Mouse (Mus musculus) forebrain, embryonic 13.5 days (tissue): Measurements from ENCODE around the gene Cacng4. TPM values are rescaled to one million over a fixed set of nuclear protein-coding genes. Genes with fewer than 3 reads are reported as not detected.

Source experiments
- ATAC-seq: fragments of 200-750 bp; cut with Nextera tagmentation; 2 replicates; pipeline ENCODE4 v1.8.0; 2017
- H3K27ac ChIP-seq: fragments of 300-500 bp; sonication (generic); 2 replicates; pipeline ENCODE4 v1.5.1; 2015; ENCODE audit warnings: inconsistent platforms, mild to moderate bottlenecking, moderate library complexity
- H3K27me3 ChIP-seq: fragments of 300-500 bp; sonication (generic); 2 replicates; pipeline ENCODE4 v1.6.1; 2015; ENCODE audit warnings: mild to moderate bottlenecking, inconsistent platforms
- H3K36me3 ChIP-seq: fragments of 300-500 bp; sonication (generic); 2 replicates; pipeline ENCODE4 v1.6.1; 2015; ENCODE audit warnings: mild to moderate bottlenecking, inconsistent platforms; ENCODE audit not compliant: poor library complexity, severe bottlenecking
- H3K4me1 ChIP-seq: fragments of 300-500 bp; sonication (generic); 2 replicates; pipeline ENCODE4 v1.6.1; 2015; ENCODE audit warnings: inconsistent platforms
- H3K4me2 ChIP-seq: fragments of 300-500 bp; sonication (generic); 2 replicates; pipeline ENCODE4 v1.6.1; 2015; ENCODE audit warnings: inconsistent platforms, mild to moderate bottlenecking, moderate library complexity
- H3K4me3 ChIP-seq: fragments of 300-500 bp; sonication (generic); 2 replicates; pipeline ENCODE4 v1.5.1; 2015; ENCODE audit warnings: mild to moderate bottlenecking, inconsistent platforms
- H3K9ac ChIP-seq: fragments of 300-500 bp; sonication (generic); 2 replicates; pipeline ENCODE4 v1.6.1; 2015; ENCODE audit warnings: mild to moderate bottlenecking, inconsistent platforms
- H3K9me3 ChIP-seq: fragments of 300-500 bp; sonication (generic); replicated peaks from 2 replicates; pipeline ENCODE4 v1.6.1; 2016; ENCODE audit warnings: inconsistent platforms
- WGBS: fragments of 180-500 bp; shearing (Covaris S2); methylation state at CpG from one replicate; pipeline ENCODE4 v1.1.7; 2015; 5-methylcytosine and 5-hydroxymethylcytosine counted together
- polyA plus RNA-seq: library from polyadenylated mRNA; unstranded; fragments of >200 nt; fragmentation: Nextera tagmentation; extraction: Ambion mirVana; gene quantifications from 2 replicates; pipeline ENCODE4 v1.2.1, GENCODE M21; 2015

The Cacng4 gene
- polyA plus RNA-seq, 1 experiment from 2014 or later = 23.1 TPM

DNA sequence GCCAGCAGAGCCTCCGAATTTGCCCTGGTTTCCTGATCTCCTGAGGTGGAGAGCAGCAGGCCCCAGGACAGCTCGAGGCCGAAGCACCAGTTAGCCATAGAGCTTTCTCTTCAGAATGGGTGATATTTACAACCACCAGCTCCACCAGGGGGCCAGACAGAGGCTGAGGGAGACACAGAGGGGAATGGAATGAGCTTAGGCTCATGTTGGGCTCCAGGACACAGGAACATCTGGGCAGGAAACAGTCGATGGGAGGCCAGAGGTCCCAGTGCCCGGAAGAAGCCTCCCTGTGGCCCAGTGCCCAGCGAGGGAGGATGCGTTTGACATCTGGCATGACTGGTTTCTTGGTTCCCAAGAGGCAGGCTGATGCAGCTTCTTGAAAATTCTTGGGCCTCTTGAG is 60.2 kb downstream of the Cacng4 start:
- Histone ChIP-seq H3K4me3 (no peak overlapping the region), H3K4me2 (no peak overlapping the region), H3K9me3 (no peaks in the 10 kb centered on the region), H3K27ac (no peak overlapping the region), H3K27me3 (no peaks in the 10 kb centered on the region), H3K4me1 (no peaks in the 10 kb centered on the region), H3K36me3 (peaks cover 70% of the 10 kb centered on the region), H3K9ac (no peak overlapping the region)
- 95% methylated on average over 7 of the region's 7 CpGs for WGBS
- ATAC-seq = no peak

DNA sequence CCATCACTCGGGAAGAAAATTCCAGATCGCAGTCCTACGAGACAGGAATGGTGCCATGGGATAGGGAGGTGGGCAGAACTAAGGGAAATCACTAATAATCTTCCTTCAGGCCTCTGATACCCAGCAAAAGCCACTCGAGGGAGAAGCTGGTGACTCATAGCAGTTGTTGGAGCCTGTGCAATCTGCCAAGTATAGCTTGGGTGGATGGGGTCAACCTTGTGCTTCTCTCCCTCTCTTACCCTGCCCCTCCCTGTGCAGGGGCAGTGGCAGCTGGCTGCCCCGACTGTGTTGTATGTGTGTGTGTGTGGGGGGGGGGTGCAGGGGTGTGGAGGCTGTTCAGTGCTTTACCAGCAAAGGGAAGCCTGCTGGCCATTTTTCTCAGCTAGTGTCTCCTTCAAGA is 62.9 kb downstream of the Cacng4 start:
- Histone ChIP-seq H3K27ac (no peak overlapping the region), H3K27me3 (no peaks in the 10 kb centered on the region), H3K9ac (no peak overlapping the region), H3K36me3 (peaks cover 45% of the 10 kb centered on the region), H3K9me3 (no peaks in the 10 kb centered on the region), H3K4me1 (no peaks in the 10 kb centered on the region), H3K4me2 (no peak overlapping the region), H3K4me3 (no peak overlapping the region)
- ATAC-seq = no peak
- 96% methylated on average over 4 of the region's 5 CpGs for WGBS

DNA sequence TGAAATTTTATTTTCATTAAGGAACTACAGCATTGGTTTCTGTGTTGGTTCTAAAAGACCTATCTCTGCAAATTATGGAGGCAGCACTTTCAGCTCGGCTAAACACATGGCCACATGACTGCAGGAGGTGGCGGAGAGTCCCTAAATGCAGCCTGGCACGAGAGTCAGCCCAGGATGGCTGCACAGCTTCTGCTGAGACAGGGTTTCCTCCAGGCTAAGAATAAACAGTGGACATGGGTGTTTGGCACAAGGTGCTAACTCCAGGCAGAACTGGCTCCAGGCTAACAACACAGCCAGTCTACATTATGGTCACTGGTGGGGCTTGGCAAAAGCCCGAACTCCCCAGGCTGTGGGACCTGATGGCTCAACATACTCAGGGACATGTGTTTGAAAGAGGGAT is 63.4 kb downstream of the Cacng4 start:
- Histone ChIP-seq H3K27me3 (no peaks in the 10 kb centered on the region), H3K4me3 (no peak overlapping the region), H3K36me3 (peaks cover 39% of the 10 kb centered on the region), H3K9ac (no peak overlapping the region), H3K4me1 (no peaks in the 10 kb centered on the region), H3K9me3 (no peaks in the 10 kb centered on the region), H3K4me2 (no peak overlapping the region), H3K27ac (no peak overlapping the region)
- WGBS = 86% methylated on average over 4 of the region's 4 CpGs
- ATAC-seq = no peak

DNA sequence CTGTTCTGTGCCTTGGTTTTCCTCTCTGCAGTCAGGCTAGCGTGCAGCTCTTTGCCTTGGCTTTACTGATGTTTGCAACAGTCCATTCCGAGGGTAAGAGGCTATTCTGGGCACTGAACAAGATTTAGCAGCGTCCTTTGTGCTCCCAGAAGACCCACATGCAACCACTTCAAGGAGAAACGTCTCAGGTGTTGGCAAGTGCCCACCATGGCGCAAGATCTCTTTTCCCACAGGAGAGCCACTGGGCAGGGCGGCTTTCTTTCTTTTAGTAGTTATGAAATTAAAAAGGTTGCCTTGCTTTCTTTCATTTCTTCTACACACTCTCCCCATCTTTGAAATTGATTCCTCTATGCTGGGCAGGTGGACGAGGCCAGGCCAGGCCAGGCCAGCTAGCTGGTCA is 65.2 kb downstream of the Cacng4 start:
- WGBS = 86% methylated on average over 7 of the region's 7 CpGs
- no peak overlapping the region for H3K9ac ChIP-seq
- ATAC-seq = no peak
- no peak overlapping the region for H3K27ac ChIP-seq
- H3K4me3 ChIP-seq = no peak overlapping the region
- H3K4me1 ChIP-seq = no peaks in the 10 kb centered on the region
- H3K4me2 ChIP-seq = no peak overlapping the region
- H3K9me3 ChIP-seq = no peaks in the 10 kb centered on the region
- H3K36me3 ChIP-seq = peaks cover 21% of the 10 kb centered on the region
- H3K27me3 ChIP-seq = no peaks in the 10 kb centered on the region

DNA sequence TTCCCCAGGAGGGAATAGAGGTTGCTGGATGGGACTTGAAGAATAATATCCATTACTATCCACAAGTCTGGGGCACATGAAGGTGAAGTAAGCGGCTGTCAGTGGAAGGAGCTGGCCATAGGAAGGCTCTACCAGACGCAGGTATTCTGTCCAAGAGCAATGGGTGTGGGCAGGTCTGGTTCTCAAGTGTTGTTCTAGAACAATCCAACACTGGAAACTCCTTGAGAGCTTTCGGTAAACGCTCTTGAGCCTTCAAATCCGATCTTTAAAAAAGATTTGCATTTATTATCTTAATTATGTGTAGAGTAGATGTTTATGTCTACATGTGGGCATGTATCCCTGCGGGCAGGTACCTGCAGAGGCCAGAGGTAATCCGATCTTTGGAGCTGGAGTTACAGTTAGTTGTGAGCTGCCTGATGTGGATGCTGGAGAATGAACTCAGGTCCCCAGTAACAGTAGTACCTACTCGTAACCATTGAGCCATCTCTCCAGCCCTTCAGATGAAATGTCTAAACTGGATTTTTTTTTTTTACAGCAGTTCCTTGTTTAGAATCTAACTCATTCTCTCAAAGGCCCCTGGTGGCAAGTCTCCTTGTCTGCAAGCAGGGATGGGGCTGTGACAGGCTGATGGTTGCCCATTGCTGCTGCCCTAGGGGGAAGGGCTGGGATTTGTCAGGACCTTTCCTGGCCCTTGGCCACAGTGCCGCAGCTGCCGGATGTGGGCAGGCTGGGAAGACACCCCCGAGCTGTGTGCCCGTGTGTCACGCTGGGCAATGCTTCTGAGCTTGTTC is 66.1 kb downstream of the Cacng4 start:
- peaks cover 14% of the 10 kb centered on the region for H3K36me3 ChIP-seq
- no peak overlapping the region for H3K4me2 ChIP-seq
- no peaks in the 10 kb centered on the region for H3K9me3 ChIP-seq
- no peaks in the 10 kb centered on the region for H3K4me1 ChIP-seq
- H3K4me3 ChIP-seq = no peak overlapping the region
- 88% methylated on average over 13 of the region's 13 CpGs for WGBS
- no peaks in the 10 kb centered on the region for H3K27me3 ChIP-seq
- no peak for ATAC-seq
- H3K9ac ChIP-seq = no peak overlapping the region
- no peak overlapping the region for H3K27ac ChIP-seq

DNA sequence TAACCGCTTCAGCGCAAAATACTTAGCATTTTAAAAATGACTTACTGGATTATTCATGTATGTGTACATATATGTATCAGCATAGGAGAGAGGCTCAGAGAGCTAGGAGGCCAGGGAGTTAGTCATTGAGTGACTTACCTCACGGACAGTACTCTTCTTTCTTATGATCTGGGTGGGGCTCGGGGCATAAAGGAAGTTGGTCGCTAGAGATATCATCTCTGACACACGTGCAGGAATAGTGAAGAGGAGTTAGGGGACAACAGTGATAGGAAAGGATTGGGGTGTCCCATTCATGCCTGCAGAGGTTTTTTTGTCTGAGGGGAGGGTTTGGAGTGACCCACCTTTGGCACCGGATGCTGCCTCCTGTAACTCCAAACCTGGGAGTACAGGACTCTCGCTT is 69.8 kb downstream of the Cacng4 start:
- H3K9ac ChIP-seq = no peak overlapping the region
- 89% methylated on average over 8 of the region's 8 CpGs for WGBS
- H3K36me3 ChIP-seq = no peaks in the 10 kb centered on the region
- H3K4me3 ChIP-seq = no peak overlapping the region
- no peak for ATAC-seq
- H3K4me1 ChIP-seq = no peaks in the 10 kb centered on the region
- no peaks in the 10 kb centered on the region for H3K27me3 ChIP-seq
- H3K4me2 ChIP-seq = no peak overlapping the region
- no peak overlapping the region for H3K27ac ChIP-seq
- no peaks in the 10 kb centered on the region for H3K9me3 ChIP-seq

DNA sequence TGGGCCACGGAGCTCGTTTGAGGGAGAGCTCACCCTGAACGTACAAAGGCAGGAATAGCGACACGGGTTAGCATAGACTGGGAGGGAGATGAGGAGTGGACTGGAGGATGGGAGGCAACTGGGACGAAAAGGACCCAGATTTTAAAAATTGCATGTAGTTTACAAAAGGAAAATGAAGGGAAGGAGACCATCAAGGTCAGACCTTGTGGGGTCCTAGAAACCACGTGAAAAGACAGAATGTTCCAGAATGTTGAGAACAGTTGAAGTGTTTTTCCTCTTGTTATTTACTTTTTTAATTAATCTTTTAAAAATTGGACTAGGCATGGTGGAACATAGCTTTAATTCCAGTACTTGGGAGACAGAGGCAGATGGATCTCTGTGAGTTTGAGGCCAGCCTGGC is 73.3 kb downstream of the Cacng4 start:
- ATAC-seq = no peak
- WGBS = 74% methylated on average over 7 of the region's 7 CpGs

DNA sequence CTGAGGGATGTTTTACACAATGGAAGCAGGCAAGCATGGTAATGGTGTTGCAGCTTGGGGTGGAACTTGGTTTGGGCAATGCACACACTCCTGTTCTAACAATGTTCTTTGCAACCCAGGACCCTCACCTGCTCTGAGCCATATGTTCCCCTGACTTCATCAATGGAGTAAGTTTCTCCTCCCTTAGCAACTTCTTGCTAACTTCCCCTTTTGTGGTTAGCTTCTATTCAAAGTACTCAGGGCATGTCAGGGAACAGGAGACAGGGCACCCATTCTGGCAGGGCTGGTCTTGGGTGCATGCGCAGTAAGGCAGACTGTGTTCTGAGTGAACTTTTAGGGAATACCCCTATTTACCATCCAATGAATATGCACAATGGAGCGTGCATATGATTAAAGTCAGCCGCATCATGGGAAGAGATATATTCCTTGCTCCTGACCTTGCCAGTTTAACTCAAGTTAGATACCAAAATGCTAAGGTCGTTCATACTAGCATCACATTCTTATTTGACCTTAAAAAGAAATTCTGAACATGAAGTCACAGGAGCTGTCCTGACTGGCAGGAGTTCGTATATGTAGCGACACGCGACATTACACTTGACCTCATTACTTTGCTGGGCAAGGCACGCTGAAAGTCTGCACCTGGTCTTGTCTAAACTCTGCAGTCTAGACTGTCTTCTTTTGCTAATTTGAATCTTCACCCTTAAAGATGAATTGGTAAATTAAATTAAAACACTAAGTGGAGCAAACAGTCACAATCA is 73.9 kb downstream of the Cacng4 start:
- no peak for ATAC-seq
- WGBS = 92% methylated on average over 9 of the region's 9 CpGs

More for the DNA sequence above, 73.3 kb downstream of the Cacng4 start:
- H3K27ac ChIP-seq = no peak overlapping the region
- H3K36me3 ChIP-seq = no peaks in the 10 kb centered on the region
- no peaks in the 10 kb centered on the region for H3K9me3 ChIP-seq
- no peak overlapping the region for H3K9ac ChIP-seq
- no peaks in the 10 kb centered on the region for H3K27me3 ChIP-seq
- no peak overlapping the region for H3K4me2 ChIP-seq
- H3K4me1 ChIP-seq = no peaks in the 10 kb centered on the region
- no peak overlapping the region for H3K4me3 ChIP-seq

DNA sequence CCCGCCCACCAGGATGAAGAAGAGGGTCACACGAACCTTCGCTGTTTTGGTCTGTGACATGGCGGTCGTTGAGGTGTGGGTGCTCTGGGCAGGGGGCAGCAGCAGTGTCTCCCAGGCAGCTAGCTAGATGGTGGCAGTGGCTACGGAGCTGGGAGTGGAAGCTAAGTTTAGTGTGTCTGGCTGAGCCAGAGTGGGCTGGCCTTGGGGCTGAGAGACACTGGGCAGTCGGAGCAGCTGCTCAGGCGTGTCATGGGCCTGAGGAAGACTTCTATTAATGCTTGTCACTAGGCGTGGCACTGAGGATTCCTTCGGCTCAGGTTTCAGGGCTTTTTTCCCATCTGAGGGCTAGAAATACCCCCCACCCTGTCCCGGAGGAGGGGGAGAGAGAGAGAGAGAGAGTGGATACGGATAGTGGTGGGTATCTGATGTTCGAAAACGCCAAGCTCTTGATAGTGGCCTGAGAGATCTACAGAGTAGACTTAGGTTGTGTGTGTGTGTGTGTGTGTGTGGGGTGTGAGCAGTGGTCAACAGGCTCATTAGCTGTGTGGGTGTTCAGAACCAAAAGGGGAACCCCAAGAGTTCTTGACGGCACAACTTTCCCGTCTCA is 77.9 kb downstream of the Cacng4 start, which contains the start of gene Cacng1:
Gene Cacng1, minus strand, starts transcription at position 191 of the 607 bp plus-strand sequence.
- no peaks in the 10 kb centered on the region for H3K9me3 ChIP-seq
- no peak within 1 kb of the TSS for H3K4me3 ChIP-seq
- H3K27ac ChIP-seq = no peak within 1 kb of the TSS
- no peaks in the 10 kb centered on the region for H3K27me3 ChIP-seq
- no peaks in the 10 kb centered on the region for H3K4me1 ChIP-seq
- H3K36me3 ChIP-seq = no peaks in the 10 kb centered on the region
- no peak for ATAC-seq
- H3K4me2 ChIP-seq = no peak within 1 kb of the TSS
- 83% methylated on average over 16 of the region's 16 CpGs for WGBS
- no peak within 1 kb of the TSS for H3K9ac ChIP-seq

More for the DNA sequence above, 73.9 kb downstream of the Cacng4 start:
- no peak overlapping the region for H3K27ac ChIP-seq
- no peak overlapping the region for H3K4me2 ChIP-seq
- no peaks in the 10 kb centered on the region for H3K27me3 ChIP-seq
- H3K9ac ChIP-seq = no peak overlapping the region
- no peaks in the 10 kb centered on the region for H3K9me3 ChIP-seq
- H3K4me3 ChIP-seq = no peak overlapping the region
- H3K36me3 ChIP-seq = no peaks in the 10 kb centered on the region
- H3K4me1 ChIP-seq = no peaks in the 10 kb centered on the region

DNA sequence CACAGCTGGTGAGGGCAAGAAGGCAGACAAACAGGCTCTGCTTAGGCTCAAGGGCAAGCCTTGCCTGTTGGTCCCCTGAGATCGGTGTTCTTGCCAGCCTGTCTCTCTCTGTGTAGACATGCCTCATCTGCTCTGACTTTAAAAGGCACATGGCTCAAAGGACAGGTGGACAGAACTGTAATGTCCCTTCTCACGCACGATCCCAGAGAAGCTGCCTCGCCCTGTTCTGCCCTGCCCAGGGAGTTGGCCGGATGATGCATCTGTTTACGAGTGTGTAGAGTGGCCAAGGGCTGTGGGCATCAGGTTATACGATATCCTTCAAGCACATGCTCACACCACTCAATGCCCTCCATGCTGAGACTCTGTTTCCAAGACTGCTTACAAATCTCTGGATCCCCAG is 80.0 kb downstream of the Cacng4 start:
- no peak overlapping the region for H3K4me2 ChIP-seq
- WGBS = 86% methylated on average over 7 of the region's 7 CpGs
- no peaks in the 10 kb centered on the region for H3K4me1 ChIP-seq
- ATAC-seq = no peak
- no peak overlapping the region for H3K4me3 ChIP-seq
- no peaks in the 10 kb centered on the region for H3K36me3 ChIP-seq
- no peak overlapping the region for H3K27ac ChIP-seq
- no peak overlapping the region for H3K9ac ChIP-seq
- H3K9me3 ChIP-seq = no peaks in the 10 kb centered on the region
- no peaks in the 10 kb centered on the region for H3K27me3 ChIP-seq

DNA sequence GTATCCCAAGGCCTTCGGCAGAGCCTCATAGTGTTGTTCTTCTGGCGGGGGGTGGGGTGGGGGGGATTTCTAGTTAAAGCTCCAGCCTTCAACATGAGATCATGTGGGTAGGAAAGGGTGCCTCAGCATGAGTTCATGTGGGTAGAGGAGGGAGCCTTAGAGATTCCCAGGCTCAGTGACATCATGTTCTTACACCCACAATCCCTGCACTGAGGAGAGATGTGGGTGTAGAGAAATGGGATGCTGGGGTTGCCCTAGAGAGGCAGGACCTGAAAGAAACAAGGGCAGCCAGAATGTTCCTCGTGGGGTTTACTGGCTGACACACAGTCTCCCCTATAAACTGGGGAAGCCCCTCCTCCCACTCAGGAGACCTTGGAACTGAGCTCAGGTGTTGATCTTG is 84.0 kb downstream of the Cacng4 start:
- no peak overlapping the region for H3K9ac ChIP-seq
- no peaks in the 10 kb centered on the region for H3K9me3 ChIP-seq
- 82% methylated on average over 3 of the region's 3 CpGs for WGBS
- H3K36me3 ChIP-seq = no peaks in the 10 kb centered on the region
- peaks cover 11% of the 10 kb centered on the region for H3K4me1 ChIP-seq
- no peak overlapping the region for H3K4me2 ChIP-seq
- no peak overlapping the region for H3K27ac ChIP-seq
- ATAC-seq = no peak
- H3K4me3 ChIP-seq = no peak overlapping the region
- no peaks in the 10 kb centered on the region; the same call in 1 of the 2 replicates for H3K27me3 ChIP-seq

DNA sequence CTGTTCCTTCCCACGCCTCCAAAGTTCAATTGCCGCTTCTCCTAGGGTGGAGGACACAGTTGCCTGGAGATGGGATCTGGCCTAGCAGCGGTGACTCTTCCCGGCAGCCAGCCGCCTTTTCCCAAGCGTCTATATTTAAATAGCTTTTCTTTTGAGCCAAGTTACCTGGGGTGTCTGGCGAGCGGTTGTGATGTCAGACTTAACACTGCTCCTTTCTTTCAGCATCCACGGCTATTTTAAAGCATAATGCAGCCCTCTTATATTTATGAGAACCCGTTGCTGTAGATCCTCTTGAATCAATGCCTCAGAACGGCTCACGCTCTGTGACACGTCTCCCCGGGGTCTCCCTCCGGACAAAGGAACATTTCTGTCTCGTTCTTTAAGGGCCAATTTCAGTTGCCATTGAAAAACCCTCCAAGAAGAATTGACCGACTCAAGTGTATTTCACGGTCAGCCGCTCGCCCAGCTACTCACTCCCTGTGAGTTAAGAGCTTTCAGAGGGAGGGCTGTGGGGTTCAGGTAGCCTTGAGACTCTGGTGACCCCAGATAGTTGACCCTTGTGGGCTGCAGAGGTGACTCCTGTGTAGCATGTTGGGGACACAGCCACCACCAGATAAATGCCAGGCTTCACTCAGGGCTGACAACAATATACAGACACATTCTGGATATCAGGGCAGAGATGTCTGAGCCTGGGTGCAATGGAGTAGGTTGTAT is 86.3 kb downstream of the Cacng4 start:
- Histone ChIP-seq H3K9ac (no peak overlapping the region), H3K4me2 (peak overlapping the region; percentile 28; the same call in 1 of the 2 replicates), H3K4me3 (no peak overlapping the region), H3K9me3 (no peaks in the 10 kb centered on the region), H3K27me3 (no peaks in the 10 kb centered on the region; the same call in 1 of the 2 replicates), H3K4me1 (peaks cover 11% of the 10 kb centered on the region), H3K36me3 (no peaks in the 10 kb centered on the region), H3K27ac (no peak overlapping the region)
- WGBS = 7% methylated on average over 20 of the region's 20 CpGs
- ATAC-seq = no peak
